Mouse (Mus musculus): ENCODE results near the gene Col5a3.
"Not testable (repeated sequence)": the region's sequence is repeated elsewhere in the genome, so short reads cannot be mapped to it uniquely, and the experiment has no call there.

Gene Col5a3

GRCm38 (mm10) chr9:20814521-20815272 is at the start of gene Col5a3:
TSS of gene Col5a3 (minus strand) at chr9:20815067.
- no peak for DNase-seq

- no peak for DNase-seq
Observed at GRCm38 (mm10) chr9:20862225-20862624, 47.4 kb upstream of the Col5a3 start.

GRCm38 (mm10) chr9:20861821-20862220 is 47.0 kb upstream of the Col5a3 start:
- DNase-seq = no peak

GRCm38 (mm10) chr9:20859926-20860325 is 45.1 kb upstream of the Col5a3 start:
- no peak for DNase-seq

GRCm38 (mm10) chr9:20857131-20857530 is 42.3 kb upstream of the Col5a3 start:
- no peak for DNase-seq

GRCm38 (mm10) chr9:20850179-20850578 is 35.3 kb upstream of the Col5a3 start:
- no peak for DNase-seq

GRCm38 (mm10) chr9:20842670-20843069 is 27.8 kb upstream of the Col5a3 start:
- DNase-seq = peak; percentile 15

- no peak for DNase-seq
Observed at GRCm38 (mm10) chr9:20842211-20842610, 27.3 kb upstream of the Col5a3 start.

GRCm38 (mm10) chr9:20838931-20839330 is 24.1 kb upstream of the Col5a3 start:
- no peak for DNase-seq

- no peak for DNase-seq
Observed at GRCm38 (mm10) chr9:20837184-20837947, 22.5 kb upstream of the Col5a3 start.

GRCm38 (mm10) chr9:20835431-20835954 is 20.6 kb upstream of the Col5a3 start:
- DNase-seq = not testable (repeated sequence)

- DNase-seq = no peak
Observed at GRCm38 (mm10) chr9:20834881-20835280, 20.0 kb upstream of the Col5a3 start.

GRCm38 (mm10) chr9:20830901-20831643 is 16.2 kb upstream of the Col5a3 start:
- DNase-seq = peak; percentile 91

- DNase-seq = no peak
Observed at GRCm38 (mm10) chr9:20828127-20828526, 13.3 kb upstream of the Col5a3 start.

GRCm38 (mm10) chr9:20825781-20826180 is 10.9 kb upstream of the Col5a3 start:
- no peak for DNase-seq

GRCm38 (mm10) chr9:20822821-20823220 is 8.0 kb upstream of the Col5a3 start:
- no peak for DNase-seq

GRCm38 (mm10) chr9:20820001-20820400 is 5.1 kb upstream of the Col5a3 start:
- DNase-seq = no peak

GRCm38 (mm10) chr9:20818236-20818635 is 3.4 kb upstream of the Col5a3 start, which contains the start of gene Rdh8:
TSS of gene Rdh8 (plus strand) at chr9:20818503.
- DNase-seq = no peak

- no peak for DNase-seq
Observed at GRCm38 (mm10) chr9:20812537-20813271, 2.2 kb downstream of the Col5a3 start.

GRCm38 (mm10) chr9:20810773-20811172 is 4.1 kb downstream of the Col5a3 start:
- no peak for DNase-seq

- no peak for DNase-seq
Observed at GRCm38 (mm10) chr9:20810271-20810670, 4.6 kb downstream of the Col5a3 start.

GRCm38 (mm10) chr9:20805706-20806105 is 9.2 kb downstream of the Col5a3 start:
- DNase-seq = no peak

- no peak for DNase-seq
Observed at GRCm38 (mm10) chr9:20805159-20805495, 9.7 kb downstream of the Col5a3 start.
